Mouse (Mus musculus) frontal cortex, postnatal 10 days (tissue): ENCODE measurements around the gene Dnpep.

Source experiments
- DNase-seq, 2 experiments: peaks; one replicate each; pipeline ENCODE4 v3.0.0; 2022; ENCODE audit warnings: low spot score in 2 of 2, mixed read lengths in 1 of 2

The Dnpep gene

GRCm38 (mm10) chr1:75327461-75327860, 9.7 kb upstream of the Dnpep start:
- DNase-seq, result no peak

- DNase-seq, result no peak
Observed at GRCm38 (mm10) chr1:75319166-75319565, 1.4 kb upstream of the Dnpep start.

- DNase-seq, result no peak
Observed at GRCm38 (mm10) chr1:75318736-75319135, 946 bp upstream of the Dnpep start.

GRCm38 (mm10) chr1:75318301-75318700, 511 bp upstream of the Dnpep start:
- DNase-seq, result no peak

GRCm38 (mm10) chr1:75316861-75317240, 939 bp downstream of the Dnpep start:
- DNase-seq, result peak in 1 of 2 experiments; percentile 80

- DNase-seq, result peak in 1 of 2 experiments; percentile 23
Observed at GRCm38 (mm10) chr1:75315456-75316365, 2.1 kb downstream of the Dnpep start.

GRCm38 (mm10) chr1:75315011-75315410, 2.8 kb downstream of the Dnpep start:
- DNase-seq, result no peak

GRCm38 (mm10) chr1:75311694-75312093, 6.1 kb downstream of the Dnpep start:
- DNase-seq, result no peak

- DNase-seq, result no peak
Observed at GRCm38 (mm10) chr1:75304662-75305061, 13.1 kb downstream of the Dnpep start.

GRCm38 (mm10) chr1:75294294-75294693, 23.5 kb downstream of the Dnpep start:
- DNase-seq, result no peak

GRCm38 (mm10) chr1:75293331-75293701, 24.5 kb downstream of the Dnpep start:
- DNase-seq, result no peak

GRCm38 (mm10) chr1:75292476-75293330, 25.1 kb downstream of the Dnpep start:
- DNase-seq, result no peak

GRCm38 (mm10) chr1:75291321-75291720, 26.5 kb downstream of the Dnpep start:
- DNase-seq, result no peak

- DNase-seq, result peak in 1 of 2 experiments; percentile 57
Observed at GRCm38 (mm10) chr1:75290582-75290981, 27.2 kb downstream of the Dnpep start.

- DNase-seq, result no peak
Observed at GRCm38 (mm10) chr1:75289888-75290431, 27.8 kb downstream of the Dnpep start.

- DNase-seq, result peak; percentile 46
Observed at GRCm38 (mm10) chr1:75289376-75289775, 28.4 kb downstream of the Dnpep start.

GRCm38 (mm10) chr1:75284911-75285310, 32.9 kb downstream of the Dnpep start:
- no peak for DNase-seq

- DNase-seq, result peak; percentile 31 to 57
Observed at GRCm38 (mm10) chr1:75283017-75283416, 34.8 kb downstream of the Dnpep start.

- no peak for DNase-seq
Observed at GRCm38 (mm10) chr1:75278228-75278627, 39.6 kb downstream of the Dnpep start, which contains the start of gene Resp18. Gene Resp18 (minus strand): TSS chr1:75278415.

GRCm38 (mm10) chr1:75277195-75278188, 40.3 kb downstream of the Dnpep start:
- DNase-seq, result no peak
